Mouse (Mus musculus): Measurements from ENCODE around the gene Gap43. TPM values are rescaled to one million over a fixed set of nuclear protein-coding genes. Genes with fewer than 3 reads are reported as not detected.
A peak's percentile ranks its signal among the peaks of the same experiment; 100 is the strongest.
"Not testable (repeated sequence)": the region's sequence is repeated elsewhere in the genome, so short reads cannot be mapped to it uniquely, and the experiment has no call there.

Gap43 gene
- polyA plus RNA-seq (2014; fragmentation: Nextera tagmentation; extraction: Ambion mirVana): 375 and 387 TPM in 2 replicates

DNA sequence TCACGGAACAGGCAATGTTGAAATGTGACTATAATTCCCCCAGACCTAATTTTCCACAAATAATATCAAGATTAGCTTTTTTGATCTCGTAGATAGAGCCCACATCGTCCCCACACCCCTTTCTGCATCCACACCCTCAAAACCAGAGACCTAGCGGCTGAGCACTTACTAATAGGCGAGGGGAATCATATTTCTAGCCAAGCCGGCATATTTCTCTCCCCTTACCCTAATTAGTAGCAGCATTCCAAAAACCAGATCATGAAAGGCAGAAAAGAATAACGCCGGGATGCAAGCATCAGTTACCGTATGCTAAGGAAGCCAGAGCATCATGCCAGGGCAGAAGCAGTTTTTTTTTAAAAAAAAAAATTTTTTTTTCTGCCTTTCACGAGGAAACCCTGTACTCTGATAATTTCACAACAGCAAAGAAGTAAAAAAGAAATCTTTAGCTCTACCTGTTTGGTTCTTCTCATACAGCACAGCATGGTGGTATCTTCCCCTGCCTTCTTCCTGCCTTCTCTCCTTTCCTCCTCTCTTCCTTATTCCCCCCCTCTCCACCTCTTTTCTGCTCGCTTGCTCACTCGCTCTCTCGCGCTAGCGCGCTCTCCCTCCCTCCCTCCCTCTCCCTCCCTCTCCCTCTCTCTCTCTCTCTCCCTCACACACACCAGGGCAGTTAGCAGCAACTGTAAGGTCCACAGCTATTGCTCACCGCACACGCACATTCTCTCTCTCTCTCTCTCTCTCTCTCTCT is at the start of gene Gap43:
Gap43 (minus strand) TSS at position 631 of the 748 bp plus-strand sequence.
- peak within 1 kb of the TSS; percentile 41 for H3K4me3 ChIP-seq (ENCODE audit: low read depth, low read length)
- H3K27me3 ChIP-seq (ENCODE audit: control insufficient read depth, insufficient read depth, low read length): no peaks in the 10 kb centered on the region
- ATAC-seq (ENCODE audit: low FRiP score) (peak; percentile 85), DNase-seq (ENCODE audit: low spot score) (peak; percentile 63)
- H3K36me3 ChIP-seq (ENCODE audit: control insufficient read depth, insufficient read depth, low read length): no peaks in the 10 kb centered on the region
- H3K9me3 ChIP-seq (ENCODE audit: control insufficient read depth, low read length): no peaks in the 10 kb centered on the region
- H3K4me2 ChIP-seq (replicated peaks; ENCODE audit: low read depth, low read length): peak within 1 kb of the TSS; percentile 51
- peak within 1 kb of the TSS; percentile 52 for H3K27ac ChIP-seq (ENCODE audit: low read depth, low read length)
- WGBS: under 1% methylated on average over 18 of the region's 18 CpGs
- peak within 1 kb of the TSS; percentile 65 for H3K9ac ChIP-seq (ENCODE audit: low read depth, low read length)
- H3K4me1 ChIP-seq (replicated peaks; ENCODE audit: control insufficient read depth, insufficient read depth, low read length): no peaks in the 10 kb centered on the region

DNA sequence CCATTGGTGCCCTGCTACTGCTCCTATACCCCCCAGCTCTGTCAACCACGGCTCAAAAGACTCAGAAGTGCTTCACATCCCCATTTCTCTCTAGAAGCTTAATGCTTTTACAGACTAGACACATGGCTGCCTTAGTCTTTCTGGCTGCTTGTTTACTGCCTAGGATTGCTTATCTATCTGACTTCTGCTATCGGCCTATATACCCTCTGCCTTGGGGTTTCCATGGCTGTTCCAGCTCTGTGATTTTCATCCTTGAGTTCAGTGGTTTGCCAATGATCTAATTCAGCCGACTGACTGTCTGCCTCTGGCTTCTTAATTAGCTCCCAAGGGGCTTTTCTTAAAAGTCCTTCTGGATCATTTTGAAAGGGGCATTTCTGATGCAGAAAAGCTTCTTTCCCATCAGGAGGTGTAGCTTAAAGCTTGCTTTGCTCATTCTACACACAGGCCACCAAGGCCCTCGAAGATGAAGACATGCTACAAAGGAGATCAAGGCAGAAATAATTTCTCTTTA is 40.9 kb upstream of the Gap43 start:
- WGBS: 58% methylated on average over 4 of the region's 4 CpGs

DNA sequence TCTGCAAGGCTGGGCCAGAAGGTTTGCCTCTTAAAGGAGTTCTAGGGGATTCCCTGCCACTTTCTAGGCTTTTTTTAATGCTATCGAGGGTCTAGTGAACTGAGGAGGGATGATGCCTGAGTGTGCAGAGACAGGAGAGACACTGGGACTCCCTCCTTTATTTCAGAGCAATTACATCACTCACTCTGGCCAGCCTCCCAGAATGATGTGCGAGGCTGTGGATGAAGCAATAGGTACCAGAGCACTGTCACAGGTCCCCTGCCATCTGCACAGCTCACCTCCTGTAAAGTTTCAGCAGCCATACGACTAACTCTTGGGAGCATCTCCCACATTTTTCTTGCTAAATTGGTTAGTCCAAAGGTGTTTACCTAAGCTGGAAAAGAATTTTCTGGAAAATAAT is 40.2 kb upstream of the Gap43 start:
- DNase-seq (ENCODE audit: low spot score): no peak
- no peaks in the 10 kb centered on the region for H3K27me3 ChIP-seq (ENCODE audit: control insufficient read depth, insufficient read depth, low read length)
- H3K9ac ChIP-seq (ENCODE audit: low read depth, low read length): no peak overlapping the region
- no peaks in the 10 kb centered on the region for H3K9me3 ChIP-seq (ENCODE audit: control insufficient read depth, low read length)
- no peak overlapping the region for H3K4me3 ChIP-seq (ENCODE audit: low read depth, low read length)
- H3K36me3 ChIP-seq (ENCODE audit: control insufficient read depth, insufficient read depth, low read length): no peaks in the 10 kb centered on the region
- no peak overlapping the region for H3K4me2 ChIP-seq (replicated peaks; ENCODE audit: low read depth, low read length)
- no peak for ATAC-seq (ENCODE audit: low FRiP score)
- no peak overlapping the region for H3K27ac ChIP-seq (ENCODE audit: low read depth, low read length)
- WGBS: 65% methylated on average over 3 of the region's 3 CpGs
- H3K4me1 ChIP-seq (replicated peaks; ENCODE audit: control insufficient read depth, insufficient read depth, low read length): no peaks in the 10 kb centered on the region

More for the DNA sequence above, 40.9 kb upstream of the Gap43 start:
- Histone ChIP-seq H3K27ac (ENCODE audit: low read depth, low read length) (no peak overlapping the region), H3K36me3 (ENCODE audit: control insufficient read depth, insufficient read depth, low read length) (no peaks in the 10 kb centered on the region), H3K4me3 (ENCODE audit: low read depth, low read length) (no peak overlapping the region), H3K9ac (ENCODE audit: low read depth, low read length) (no peak overlapping the region), H3K4me1 (replicated peaks; ENCODE audit: control insufficient read depth, insufficient read depth, low read length) (no peaks in the 10 kb centered on the region), H3K4me2 (replicated peaks; ENCODE audit: low read depth, low read length) (no peak overlapping the region), H3K27me3 (ENCODE audit: control insufficient read depth, insufficient read depth, low read length) (no peaks in the 10 kb centered on the region), H3K9me3 (ENCODE audit: control insufficient read depth, low read length) (no peaks in the 10 kb centered on the region)
- ATAC-seq (ENCODE audit: low FRiP score) (no peak), DNase-seq (ENCODE audit: low spot score) (peak; percentile 4)

DNA sequence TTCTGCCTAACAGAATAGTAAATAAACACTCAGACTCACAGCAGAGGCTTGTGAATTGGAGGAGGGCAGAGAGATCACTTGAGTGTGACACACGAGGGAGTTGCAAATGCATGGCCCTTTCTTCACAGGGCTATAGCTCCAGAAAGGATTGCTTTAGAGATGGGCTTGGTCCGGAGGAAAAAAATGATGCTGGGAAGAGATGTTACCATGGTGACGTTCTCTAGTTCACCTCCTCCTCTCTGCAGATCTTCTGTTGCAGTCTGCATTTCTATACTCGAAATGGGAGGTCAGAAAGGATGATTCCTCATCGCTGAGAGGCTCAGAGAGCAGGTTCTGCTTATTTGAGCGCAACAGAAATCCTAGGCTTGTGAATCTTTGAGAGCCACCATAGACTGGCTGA is 29.7 kb upstream of the Gap43 start:
- H3K27me3 ChIP-seq (ENCODE audit: control insufficient read depth, insufficient read depth, low read length): no peaks in the 10 kb centered on the region
- 64% methylated on average over 6 of the region's 6 CpGs for WGBS
- no peaks in the 10 kb centered on the region for H3K36me3 ChIP-seq (ENCODE audit: control insufficient read depth, insufficient read depth, low read length)
- no peaks in the 10 kb centered on the region; the same call in 1 of the 2 replicates for H3K4me1 ChIP-seq (replicated peaks; ENCODE audit: control insufficient read depth, insufficient read depth, low read length)
- DNase-seq (ENCODE audit: low spot score): peak; percentile 4
- no peak overlapping the region for H3K4me2 ChIP-seq (replicated peaks; ENCODE audit: low read depth, low read length)
- no peak overlapping the region for H3K27ac ChIP-seq (ENCODE audit: low read depth, low read length)
- H3K4me3 ChIP-seq (ENCODE audit: low read depth, low read length): no peak overlapping the region
- no peaks in the 10 kb centered on the region for H3K9me3 ChIP-seq (ENCODE audit: control insufficient read depth, low read length)
- ATAC-seq (ENCODE audit: low FRiP score): 0 out of 2 replicates have a peak, but pooled peaks have one; percentile 27
- no peak overlapping the region for H3K9ac ChIP-seq (ENCODE audit: low read depth, low read length)

DNA sequence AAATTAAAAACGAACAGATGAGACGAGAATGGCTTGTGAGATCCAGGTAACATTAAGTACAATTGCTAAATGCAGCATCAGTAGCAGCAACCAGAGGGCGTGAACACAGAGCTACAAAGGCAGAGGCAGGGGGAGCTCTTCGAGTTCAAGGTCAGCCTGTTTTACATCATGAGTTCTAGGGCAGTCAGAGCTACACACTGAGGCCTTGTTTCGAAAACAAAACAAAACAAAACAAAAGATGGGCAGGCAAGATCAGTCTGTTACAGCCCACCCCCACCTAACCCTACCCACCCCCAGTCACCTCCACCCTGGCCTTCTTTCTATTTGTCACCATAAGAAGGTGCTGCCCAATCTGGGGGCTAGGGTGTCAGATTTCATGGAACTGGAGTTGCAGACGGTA is 28.9 kb upstream of the Gap43 start:
- DNase-seq (ENCODE audit: low spot score) (no peak), ATAC-seq (ENCODE audit: low FRiP score) (no peak)
- Histone ChIP-seq H3K9ac (ENCODE audit: low read depth, low read length) (no peak overlapping the region), H3K4me1 (replicated peaks; ENCODE audit: control insufficient read depth, insufficient read depth, low read length) (no peaks in the 10 kb centered on the region; the same call in 1 of the 2 replicates), H3K4me2 (replicated peaks; ENCODE audit: low read depth, low read length) (no peak overlapping the region), H3K4me3 (ENCODE audit: low read depth, low read length) (no peak overlapping the region), H3K27me3 (ENCODE audit: control insufficient read depth, insufficient read depth, low read length) (no peaks in the 10 kb centered on the region), H3K27ac (ENCODE audit: low read depth, low read length) (no peak overlapping the region), H3K36me3 (ENCODE audit: control insufficient read depth, insufficient read depth, low read length) (no peaks in the 10 kb centered on the region), H3K9me3 (ENCODE audit: control insufficient read depth, low read length) (no peaks in the 10 kb centered on the region)
- 82% methylated on average over 6 of the region's 6 CpGs for WGBS

DNA sequence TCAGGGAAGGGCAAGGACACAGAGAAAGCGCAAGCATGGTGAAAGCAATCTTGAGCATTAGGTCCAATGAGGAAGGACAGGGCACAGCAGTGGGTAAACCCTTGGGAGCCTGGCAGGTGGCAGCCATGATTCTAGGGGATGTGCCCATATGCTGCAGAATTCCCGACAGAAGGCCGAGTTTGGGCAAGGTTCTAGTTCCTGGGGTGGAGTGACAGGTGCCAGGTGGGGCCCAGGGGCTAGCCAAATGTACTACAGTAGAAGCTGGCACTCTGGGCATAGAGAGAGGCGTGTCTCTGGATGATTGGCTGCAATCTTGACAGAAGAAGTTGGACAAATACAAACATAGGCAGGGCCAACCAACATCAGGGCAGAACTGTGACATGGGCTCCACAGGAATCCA is 19.6 kb upstream of the Gap43 start:
- Histone ChIP-seq H3K4me1 (replicated peaks; ENCODE audit: control insufficient read depth, insufficient read depth, low read length) (no peaks in the 10 kb centered on the region), H3K4me3 (ENCODE audit: low read depth, low read length) (no peak overlapping the region), H3K27me3 (ENCODE audit: control insufficient read depth, insufficient read depth, low read length) (no peaks in the 10 kb centered on the region), H3K4me2 (replicated peaks; ENCODE audit: low read depth, low read length) (no peak overlapping the region), H3K36me3 (ENCODE audit: control insufficient read depth, insufficient read depth, low read length) (no peaks in the 10 kb centered on the region), H3K9me3 (ENCODE audit: control insufficient read depth, low read length) (no peaks in the 10 kb centered on the region), H3K27ac (ENCODE audit: low read depth, low read length) (no peak overlapping the region), H3K9ac (ENCODE audit: low read depth, low read length) (no peak overlapping the region)
- DNase-seq (ENCODE audit: low spot score): no peak
- ATAC-seq (ENCODE audit: low FRiP score): no peak
- 84% methylated on average over 4 of the region's 4 CpGs for whole genome bisulfite sequencing

DNA sequence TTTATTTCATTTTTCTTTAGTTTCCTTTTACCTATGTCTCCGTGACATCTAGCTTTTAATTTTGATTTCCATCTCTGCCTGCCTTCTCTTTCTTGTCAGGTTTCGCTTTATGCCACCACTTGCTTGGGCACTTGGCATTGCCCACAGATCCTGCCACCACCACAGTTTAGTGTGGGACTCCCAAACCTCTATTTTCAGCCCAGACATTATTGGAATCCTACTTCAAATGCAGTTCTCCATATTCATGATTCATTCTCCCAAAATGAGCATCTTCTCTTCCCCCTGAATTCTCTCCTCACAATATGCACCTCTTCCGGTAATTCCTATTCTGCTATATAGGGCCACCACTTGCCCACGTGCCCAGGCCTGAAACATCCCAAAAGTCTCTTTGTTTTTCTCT is 17.6 kb upstream of the Gap43 start:
- no peak overlapping the region for H3K4me3 ChIP-seq (ENCODE audit: low read depth, low read length)
- ATAC-seq (ENCODE audit: low FRiP score): no peak
- no peaks in the 10 kb centered on the region for H3K9me3 ChIP-seq (ENCODE audit: control insufficient read depth, low read length)
- H3K27me3 ChIP-seq (ENCODE audit: control insufficient read depth, insufficient read depth, low read length): no peaks in the 10 kb centered on the region
- DNase-seq (ENCODE audit: low spot score): no peak
- H3K36me3 ChIP-seq (ENCODE audit: control insufficient read depth, insufficient read depth, low read length): no peaks in the 10 kb centered on the region
- H3K4me1 ChIP-seq (replicated peaks; ENCODE audit: control insufficient read depth, insufficient read depth, low read length): no peaks in the 10 kb centered on the region
- no peak overlapping the region for H3K4me2 ChIP-seq (replicated peaks; ENCODE audit: low read depth, low read length)
- no peak overlapping the region for H3K27ac ChIP-seq (ENCODE audit: low read depth, low read length)
- H3K9ac ChIP-seq (ENCODE audit: low read depth, low read length): no peak overlapping the region
- WGBS: 93% methylated on average over 4 of the region's 4 CpGs

DNA sequence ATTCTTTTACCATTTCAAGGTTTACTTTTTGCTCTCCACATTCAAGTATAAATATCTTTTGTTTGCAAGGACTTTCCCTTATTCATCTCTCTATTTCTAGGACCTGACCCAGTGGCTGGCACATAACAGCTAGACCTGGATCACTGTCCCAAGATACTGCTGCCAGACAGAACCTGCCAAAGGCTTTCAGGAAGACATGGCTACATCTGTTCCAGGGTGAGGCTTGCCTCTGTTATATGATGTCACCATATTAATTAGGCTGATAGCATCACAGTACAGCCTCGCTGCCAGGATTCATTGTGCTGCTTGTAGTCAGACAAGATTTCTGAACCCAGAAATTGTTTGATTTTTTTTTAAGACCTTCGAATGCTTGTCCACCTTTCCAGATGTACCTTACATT is 9.6 kb upstream of the Gap43 start:
- no peak overlapping the region for H3K27ac ChIP-seq (ENCODE audit: low read depth, low read length)
- ATAC-seq (ENCODE audit: low FRiP score): no peak
- no peaks in the 10 kb centered on the region for H3K36me3 ChIP-seq (ENCODE audit: control insufficient read depth, insufficient read depth, low read length)
- no peak overlapping the region for H3K4me2 ChIP-seq (replicated peaks; ENCODE audit: low read depth, low read length)
- no peaks in the 10 kb centered on the region for H3K4me1 ChIP-seq (replicated peaks; ENCODE audit: control insufficient read depth, insufficient read depth, low read length)
- no peaks in the 10 kb centered on the region for H3K9me3 ChIP-seq (ENCODE audit: control insufficient read depth, low read length)
- 90% methylated on average over 2 of the region's 2 CpGs for WGBS
- no peak overlapping the region for H3K4me3 ChIP-seq (ENCODE audit: low read depth, low read length)
- no peaks in the 10 kb centered on the region for H3K27me3 ChIP-seq (ENCODE audit: control insufficient read depth, insufficient read depth, low read length)
- H3K9ac ChIP-seq (ENCODE audit: low read depth, low read length): no peak overlapping the region
- DNase-seq (ENCODE audit: low spot score): no peak

DNA sequence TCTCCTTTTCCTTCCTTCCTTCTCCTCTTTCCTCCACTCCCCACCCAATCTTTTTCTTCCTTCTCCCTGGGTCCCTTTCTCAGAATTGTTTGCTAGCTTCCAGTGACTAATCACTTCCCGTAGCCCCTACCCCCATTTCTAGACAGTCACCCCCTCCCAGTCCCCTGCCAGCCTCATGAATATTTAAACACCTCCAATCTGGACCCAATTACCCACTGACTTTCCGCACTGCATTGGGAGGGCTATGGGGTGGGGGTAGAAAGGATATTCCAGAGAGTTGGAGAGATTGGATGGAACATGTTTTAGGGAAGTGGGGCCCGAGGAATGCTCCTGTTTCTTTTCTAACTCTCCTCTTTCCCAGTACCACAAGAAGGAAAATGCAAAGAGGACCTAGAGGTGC is 414 bp upstream of the Gap43 start:
- H3K9me3 ChIP-seq (ENCODE audit: control insufficient read depth, low read length); H3K27me3 ChIP-seq (ENCODE audit: control insufficient read depth, insufficient read depth, low read length); H3K36me3 ChIP-seq (ENCODE audit: control insufficient read depth, insufficient read depth, low read length); H3K9ac ChIP-seq (ENCODE audit: low read depth, low read length); H3K4me2 ChIP-seq (replicated peaks; ENCODE audit: low read depth, low read length); H3K4me3 ChIP-seq (ENCODE audit: low read depth, low read length); H3K4me1 ChIP-seq (replicated peaks; ENCODE audit: control insufficient read depth, insufficient read depth, low read length); H3K27ac ChIP-seq (ENCODE audit: low read depth, low read length): not testable (repeated sequence)
- 8% methylated on average over 2 of the region's 3 CpGs for WGBS
- peak; percentile 30 for DNase-seq (ENCODE audit: low spot score)
- ATAC-seq (ENCODE audit: low FRiP score): peak; percentile 82
